Mouse (Mus musculus) CD4-positive, CD25-positive, alpha-beta regulatory T cell, adult 2 months (primary cell): ENCODE results near the gene Adam15.
A peak's percentile ranks its signal among the peaks of the same experiment; 100 is the strongest.

ENCODE experiments used
- DNase-seq: peaks from one replicate; pipeline ENCODE4 v3.0.0-alpha.2; 2012; ENCODE audit warnings: low read depth, low spot score

Adam15 gene

DNA sequence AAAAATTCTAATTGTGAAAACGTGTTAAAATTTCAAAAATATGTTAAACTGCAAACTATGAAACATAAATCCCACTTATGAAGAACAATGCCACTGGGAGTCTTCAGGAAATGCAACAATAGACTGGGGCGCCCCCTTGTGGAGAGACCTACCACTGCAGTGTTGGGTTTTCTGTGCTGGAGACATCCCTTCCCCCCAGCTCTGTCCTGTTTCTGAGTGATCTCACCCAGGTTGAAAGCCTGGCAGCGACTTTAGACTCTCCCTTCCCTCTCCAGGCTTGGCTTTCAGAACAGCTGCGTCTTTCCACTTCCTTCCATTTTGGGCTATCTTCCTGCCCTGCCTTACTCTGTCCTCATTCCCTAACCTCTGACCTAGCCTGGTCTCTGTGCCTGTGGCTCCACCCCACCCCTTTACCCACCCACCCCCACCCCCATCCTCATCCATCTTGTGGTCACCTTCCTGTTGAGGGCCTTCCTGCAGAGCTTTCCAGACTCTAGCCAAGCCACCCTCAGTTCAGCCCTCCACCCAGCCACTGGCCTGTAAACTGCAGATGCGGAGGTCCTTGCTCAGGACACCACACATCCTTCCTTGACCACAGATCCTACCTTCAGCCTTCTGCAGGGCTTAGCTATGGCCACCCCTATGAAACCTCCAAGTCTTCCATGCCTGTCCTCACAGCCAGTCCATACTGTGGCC, 5.2 kb upstream of the Adam15 start:
- peak; percentile 88 for DNase-seq

DNA sequence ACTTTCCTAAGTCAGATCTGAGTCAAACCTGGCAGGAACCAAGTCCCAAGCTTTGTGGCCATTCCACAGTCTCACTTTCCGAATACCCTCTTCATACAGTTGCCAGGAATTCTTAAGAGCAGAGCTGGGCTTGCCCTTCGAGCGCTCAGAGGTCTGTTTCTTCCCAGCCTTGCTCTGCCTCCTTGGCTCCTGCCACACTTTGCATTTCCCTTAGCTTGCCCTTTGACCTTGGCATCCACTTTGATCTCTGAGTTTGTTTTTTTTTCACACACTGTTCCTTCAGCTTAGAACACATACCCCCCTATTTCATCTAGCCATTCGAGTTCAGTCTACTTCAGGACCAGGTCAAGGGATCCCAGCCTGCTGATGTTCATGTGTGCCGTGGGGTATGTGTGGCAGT, 1.5 kb upstream of the Adam15 start:
- DNase-seq, result no peak

DNA sequence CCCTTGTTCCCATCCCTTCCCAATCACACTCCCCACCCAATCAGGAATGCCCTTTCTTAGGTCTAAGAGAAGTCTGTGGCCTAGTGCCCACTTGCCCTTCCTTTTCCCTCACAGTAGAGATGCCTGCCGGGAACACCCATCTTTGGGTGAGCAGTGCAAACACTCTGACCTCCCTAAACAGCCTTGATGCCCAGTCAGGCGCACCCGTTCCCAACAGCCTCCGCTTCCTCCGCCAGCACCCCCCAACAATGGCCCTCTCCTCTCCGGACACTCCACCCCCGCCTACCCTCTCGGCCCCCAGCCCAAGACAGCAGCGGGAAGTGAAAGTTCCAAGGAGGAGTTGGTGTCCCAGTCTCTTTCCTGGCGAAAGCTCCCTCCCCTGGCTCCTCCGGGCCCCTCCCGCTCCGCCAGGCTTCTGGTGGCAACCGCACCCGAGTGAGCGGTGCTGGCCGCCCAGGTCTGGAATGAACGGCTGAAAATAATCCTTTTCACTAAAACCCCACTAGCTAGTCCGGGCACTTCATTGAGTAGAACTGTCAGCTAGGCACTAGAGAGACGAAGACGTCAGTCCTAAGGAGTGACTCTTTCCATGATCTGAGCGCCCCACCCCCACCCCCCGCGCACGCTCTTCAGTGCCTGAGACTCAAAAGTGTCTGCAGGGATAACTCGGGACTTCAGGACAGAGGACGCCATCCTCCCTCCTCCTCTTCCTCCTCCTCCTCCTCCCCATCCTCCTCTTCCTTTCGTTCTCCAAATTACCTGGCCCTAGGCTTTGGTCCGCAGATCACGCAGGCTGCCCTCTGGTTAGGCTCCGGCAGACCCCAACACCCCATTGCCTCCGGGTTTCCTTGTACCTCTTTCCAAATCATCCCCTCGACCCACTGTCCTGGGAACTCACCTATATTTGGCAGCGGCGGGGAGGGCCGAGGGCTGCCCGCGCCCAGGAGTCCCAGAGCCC, 606 bp downstream of the Adam15 start:
- peak; percentile 71 for DNase-seq

DNA sequence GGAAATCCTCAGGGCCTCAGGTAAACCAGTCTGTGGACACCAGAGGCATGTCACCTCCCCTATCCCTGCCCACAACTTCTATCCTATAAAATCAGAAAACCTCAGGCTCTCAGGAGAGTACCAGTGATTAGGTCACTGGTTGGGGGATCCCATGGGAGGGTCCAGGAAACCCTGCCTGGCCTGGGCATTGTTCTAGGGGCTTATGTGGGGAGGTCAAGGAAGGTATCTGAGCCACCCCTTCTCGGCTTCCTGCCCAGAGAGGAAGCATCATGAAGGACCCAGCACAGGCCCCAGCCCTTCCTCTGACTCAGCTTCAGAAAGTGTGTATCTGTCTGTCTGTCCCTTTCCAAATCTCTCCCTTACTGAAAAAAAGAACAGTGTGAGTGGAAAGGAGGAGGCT, 1.9 kb downstream of the Adam15 start:
- no peak for DNase-seq

DNA sequence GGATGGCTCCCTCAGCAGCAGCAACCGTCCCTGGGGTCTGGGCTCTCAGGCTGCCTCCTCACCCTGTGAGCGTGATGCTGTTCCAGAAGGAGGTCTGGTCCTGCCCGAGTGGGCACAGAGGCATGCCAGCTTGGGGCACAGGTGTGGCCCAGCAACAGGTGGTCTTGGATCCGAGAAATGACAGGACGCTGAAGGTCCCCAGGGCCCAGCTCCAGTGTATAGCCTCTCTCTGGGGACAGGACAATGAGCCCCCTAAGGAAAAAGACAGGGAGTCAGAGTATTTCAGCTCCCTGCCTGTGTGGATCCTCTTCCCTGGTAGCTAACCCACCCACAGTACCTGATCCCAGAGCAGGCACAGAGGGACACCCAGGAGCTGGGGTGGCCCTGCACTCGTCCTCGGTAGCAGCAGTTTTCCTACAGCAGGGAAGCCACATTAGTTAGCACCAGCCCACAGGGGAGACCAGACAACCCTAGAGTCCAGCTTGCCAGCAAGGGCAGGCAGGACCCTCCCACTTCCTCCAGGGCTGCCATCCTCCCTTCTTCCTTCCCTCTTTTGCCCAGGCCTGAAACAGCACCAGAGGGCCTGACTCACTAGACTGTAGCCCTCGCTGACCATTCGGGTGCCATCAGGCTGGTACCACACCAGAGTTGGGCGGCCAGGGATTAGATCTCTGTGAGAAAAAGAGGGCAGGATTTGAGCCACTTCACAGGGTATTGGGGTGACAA, 2.8 kb downstream of the Adam15 start:
- no peak for DNase-seq

DNA sequence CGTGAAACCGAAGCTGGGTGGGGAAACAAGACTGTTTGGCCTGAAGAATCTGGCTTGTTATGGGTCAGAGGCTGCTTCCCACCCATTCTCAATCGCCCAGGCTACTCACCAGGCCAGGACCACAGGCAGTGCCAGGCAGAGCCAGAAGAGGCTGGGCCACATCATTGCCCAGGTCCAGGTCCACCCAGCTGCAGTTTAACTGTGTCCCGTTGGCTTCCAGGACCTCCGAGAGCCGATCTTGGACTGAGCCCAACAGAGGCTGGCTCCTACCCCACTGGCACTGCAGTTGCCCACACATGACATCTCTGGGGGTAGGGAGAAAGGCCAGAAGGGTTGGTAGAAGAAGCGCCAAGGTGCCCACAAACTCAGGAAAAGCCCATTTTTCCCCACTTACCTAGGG, 6.5 kb downstream of the Adam15 start:
- no peak for DNase-seq

DNA sequence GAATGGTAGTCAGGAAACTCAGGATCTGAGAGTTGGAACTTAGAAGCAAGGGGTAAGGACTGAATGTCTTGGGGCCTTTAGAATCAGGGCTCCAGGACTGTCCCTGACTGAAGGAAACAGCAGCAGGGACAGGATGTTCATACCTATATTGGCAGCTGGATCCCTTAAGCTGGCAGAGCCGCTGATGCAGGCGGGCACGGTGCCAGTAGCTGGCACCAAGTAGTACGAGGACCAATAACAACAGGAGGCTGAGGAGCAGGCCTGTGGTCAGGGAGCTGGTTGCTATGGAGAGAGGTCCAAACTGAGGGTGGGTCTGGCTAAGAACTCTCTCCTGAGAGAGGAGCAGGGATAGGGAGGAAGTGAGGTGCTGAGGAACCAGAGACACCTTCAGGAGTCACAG, 8.0 kb downstream of the Adam15 start:
- no peak for DNase-seq

DNA sequence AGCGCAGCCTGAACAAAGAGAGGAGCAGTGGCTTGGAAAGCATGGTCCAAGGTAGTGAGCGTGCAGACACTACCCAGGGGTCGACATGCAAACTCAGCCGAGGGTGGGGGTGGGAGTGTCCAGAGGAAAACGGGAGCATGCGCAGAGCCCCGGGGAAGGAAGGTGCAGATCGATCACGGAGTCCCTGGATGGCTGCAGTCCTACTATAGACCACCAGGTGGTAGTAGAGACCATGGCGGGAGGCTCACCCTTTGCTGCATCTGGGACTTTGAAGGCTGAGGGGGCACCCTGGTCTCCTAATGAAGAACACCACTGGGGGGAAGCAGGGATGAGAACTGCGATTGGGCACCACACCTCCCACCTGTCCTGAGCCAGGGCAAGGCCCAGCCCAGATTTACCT, 9.3 kb downstream of the Adam15 start:
- DNase-seq, result peak; percentile 89

DNA sequence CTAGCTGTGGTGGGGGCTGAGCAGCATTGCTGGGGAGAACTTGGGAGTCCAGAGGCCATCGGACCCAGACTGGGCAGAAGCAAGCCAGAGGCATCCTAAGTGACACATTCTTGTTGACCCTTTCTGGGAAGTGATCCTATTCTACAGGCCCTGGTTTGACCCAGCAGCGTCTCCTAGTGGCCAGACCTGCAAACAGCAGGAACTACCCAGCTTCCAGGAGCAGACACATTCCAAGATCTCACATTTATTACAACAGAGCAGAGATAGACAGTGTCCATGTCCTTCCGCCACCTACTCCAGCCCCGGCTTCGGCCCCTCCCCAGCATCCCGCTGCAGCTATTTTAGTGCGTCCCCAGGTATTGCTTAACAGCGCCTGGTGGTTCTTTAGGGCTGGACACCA, 10.4 kb downstream of the Adam15 start:
- DNase-seq, result peak; percentile 77

DNA sequence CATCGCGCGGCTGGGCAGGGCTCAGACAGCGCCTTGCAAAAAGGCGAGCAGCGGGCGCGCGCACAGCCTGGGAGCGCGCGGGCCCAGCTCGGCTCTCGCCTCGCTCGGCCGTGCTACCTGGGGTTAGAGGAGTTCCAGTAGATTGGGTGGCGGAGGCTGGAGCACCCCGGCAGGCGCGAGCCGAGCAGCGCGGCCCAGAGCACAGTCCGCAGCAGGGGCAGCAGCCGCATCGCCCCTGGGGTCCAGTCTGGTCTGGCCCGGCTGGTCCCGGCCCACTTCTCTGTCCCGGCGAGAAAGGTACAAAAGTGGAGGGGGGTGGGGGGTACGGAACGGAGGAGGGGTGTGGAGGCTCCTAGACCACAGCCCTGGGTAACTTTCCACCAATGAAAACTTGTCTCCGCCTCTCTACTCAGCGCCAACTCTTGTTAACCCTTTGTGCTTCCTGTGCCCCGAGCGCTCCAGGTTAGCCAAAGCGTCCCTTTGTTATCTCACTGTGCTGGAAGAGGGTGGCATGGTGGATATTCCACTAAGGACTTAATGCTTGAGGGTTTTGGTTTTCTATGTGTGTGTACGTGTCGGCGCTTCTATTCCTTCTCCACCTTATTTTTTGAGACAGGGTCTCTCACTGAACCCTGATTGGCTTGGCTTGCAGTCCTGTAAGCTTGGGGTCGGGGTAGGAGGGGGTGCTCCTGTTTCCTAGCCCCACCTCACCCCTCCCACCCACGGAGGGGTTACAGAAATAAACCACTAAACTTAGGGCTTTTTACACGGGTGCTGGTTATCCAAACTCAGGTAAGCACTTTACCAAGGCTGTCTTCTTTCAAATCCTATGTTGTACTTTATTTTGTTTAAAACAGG, 11.8 kb downstream of the Adam15 start, which contains the start of gene Efna4:
Efna4 (minus strand) TSS at position 308 of the 858 bp plus-strand sequence.
- DNase-seq, result peak; percentile 68

DNA sequence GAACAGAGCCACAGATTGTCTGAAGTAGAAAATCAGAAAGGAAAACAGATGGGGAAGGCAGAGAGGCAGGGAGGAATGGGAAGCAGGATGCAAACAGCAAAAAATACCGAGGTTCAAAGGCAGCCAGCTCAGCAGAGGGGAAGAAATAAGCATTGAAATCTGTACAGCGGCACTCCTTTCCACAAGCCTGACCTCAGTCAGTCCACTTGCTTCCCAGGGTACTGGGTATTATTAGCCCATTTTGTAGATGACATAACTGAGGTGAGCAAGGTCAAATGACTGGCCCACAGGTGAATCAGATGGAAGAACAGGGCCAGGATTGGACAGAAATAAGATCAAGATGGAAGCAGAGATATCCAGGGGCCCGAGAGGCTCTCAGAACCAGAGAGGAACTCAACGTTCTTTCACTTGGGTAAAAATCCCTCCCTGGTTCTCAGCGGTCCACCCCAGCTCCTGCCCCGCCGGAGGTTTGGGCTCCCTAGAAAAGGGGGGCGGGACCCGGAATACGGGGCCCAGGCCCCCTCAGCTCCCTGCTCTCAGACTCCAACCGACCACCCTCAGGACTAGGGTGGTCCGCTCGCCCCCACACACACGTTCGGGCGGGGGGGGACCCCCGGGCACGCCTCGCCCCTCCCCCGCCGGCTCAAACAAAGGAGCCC, 12.6 kb downstream of the Adam15 start:
- DNase-seq, result peak; percentile 21

DNA sequence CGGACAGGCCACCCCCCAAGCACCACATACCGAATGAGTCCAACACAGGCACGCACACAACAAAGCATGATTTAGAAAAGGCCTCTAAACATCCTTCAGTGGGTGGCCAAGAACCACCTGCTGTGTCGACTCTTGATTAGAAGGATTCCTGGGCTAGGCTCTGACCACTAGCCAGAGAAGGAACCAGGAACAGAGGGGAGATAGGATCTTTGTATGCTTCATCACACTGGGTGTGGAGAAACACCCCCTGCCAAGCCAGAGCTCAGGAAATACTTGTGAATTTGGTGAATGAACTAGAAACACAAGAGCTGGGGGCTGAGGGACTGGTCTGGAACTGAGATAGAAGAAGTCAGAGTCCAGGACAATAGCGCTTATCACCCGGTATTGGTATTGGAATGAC, 13.3 kb downstream of the Adam15 start:
- no peak for DNase-seq

DNA sequence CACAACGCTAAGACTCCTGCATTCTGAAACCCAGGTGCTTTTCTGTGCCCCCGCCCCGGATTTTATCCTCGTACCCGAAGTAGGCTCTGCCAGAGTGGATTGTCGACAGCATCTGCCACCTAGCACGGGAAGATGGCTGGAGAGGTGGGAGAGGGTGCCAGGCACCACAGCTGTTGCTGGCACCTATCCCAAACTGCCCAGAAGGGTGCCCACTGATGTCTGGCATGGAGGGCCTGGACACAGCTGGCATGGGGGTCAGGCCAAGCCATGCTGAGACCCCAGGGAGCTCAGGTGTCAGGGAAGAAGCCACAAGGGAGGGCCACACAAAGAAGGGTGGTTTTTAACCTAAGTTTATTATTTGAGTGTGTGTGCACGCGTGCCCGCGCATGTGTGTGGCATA, 16.7 kb downstream of the Adam15 start:
- no peak for DNase-seq

DNA sequence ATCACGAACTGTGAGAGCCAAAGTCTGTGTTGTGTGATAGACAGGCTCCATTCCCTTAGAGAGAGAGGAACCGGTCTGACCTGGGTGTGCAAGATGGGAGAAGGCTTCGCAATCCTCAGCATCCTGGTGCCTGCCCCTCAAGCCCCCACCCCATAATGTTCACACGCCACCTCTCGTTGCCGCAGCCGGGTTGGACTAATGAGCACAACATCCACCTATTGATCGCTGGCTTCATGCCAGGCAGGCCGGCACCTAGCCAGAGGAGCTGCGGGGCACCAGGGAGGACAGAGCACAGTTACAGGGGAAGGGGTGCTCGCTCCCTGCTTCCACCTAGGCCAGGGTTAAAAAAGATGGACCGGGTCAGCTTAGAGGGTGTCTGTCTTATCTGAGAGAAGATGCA, 17.3 kb downstream of the Adam15 start:
- DNase-seq, result no peak

DNA sequence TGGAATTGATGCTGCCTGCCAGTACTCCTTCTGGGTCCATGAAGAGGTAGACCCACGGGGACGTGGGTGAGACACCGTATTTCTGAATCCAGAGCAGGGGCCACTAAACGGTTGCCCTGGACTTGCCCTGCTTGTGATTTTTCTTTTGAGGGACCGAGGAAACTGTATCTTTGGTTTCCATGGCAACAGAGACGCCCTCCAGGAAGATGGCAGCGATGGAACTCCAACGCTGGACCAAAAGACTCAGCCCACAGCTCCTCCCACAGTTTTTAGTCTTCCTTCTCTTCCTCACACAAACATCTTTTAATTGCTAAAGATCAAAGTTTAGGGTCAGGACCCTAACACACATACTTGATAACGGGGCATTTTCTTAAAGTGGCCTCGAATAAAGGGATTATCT, 17.8 kb downstream of the Adam15 start:
- no peak for DNase-seq

DNA sequence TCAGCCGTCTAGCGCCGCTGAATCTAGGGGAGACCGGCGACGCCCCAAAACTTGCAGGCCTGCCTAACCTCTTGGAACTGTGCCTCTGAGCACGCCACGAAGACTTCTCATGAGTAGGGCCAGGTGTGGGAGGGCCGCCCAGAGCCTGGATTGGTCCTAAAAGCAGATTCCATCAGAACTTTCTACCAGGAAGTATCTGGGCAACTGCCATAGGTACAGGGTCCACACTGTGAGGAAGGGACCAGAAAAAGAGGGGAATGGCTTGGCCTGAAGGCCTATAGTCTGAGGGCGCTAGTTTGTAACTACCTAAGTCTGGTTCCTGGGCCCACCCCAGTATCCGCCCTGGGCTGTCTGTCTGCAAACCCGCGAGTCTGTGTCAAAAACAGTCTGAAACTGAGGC, 18.2 kb downstream of the Adam15 start:
- no peak for DNase-seq

DNA sequence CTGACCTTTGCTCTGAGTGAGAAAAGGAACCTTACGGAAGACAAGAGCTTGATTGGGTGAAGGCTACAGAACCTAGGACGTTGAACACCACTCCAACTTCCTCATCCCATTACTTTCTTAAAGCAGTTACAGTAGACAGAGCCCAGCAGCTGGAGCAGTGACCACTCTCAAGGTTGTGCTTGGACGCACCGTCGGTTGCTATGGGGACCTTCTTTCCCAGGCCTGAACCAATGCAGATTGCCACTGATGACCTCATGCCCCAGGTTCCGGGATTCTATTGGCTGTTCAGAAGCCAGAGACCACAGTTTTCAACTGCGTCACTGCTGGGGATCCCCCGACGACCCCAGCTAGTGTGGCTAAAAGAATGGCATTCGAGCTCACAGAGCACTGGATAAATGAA, 18.8 kb downstream of the Adam15 start:
- DNase-seq, result no peak

DNA sequence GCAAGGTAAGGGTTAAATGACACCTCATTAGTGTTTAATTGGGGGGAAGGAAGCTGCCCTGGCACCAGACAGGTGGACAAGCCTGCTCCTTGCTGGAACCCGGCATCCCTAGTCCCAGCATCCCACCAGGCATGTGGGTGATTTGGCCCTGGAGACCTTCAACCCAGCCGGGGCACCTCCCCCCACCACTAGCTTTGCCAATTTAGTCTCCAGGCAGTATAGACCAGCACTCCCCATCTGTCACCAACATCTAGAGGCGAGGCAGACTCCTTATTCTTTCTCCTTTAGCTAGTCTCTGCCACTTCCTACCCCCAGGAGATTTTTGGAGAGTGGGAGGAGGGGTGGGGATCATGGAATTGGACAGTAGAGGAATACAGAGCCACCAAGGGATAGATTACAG, 19.4 kb downstream of the Adam15 start:
- no peak for DNase-seq

DNA sequence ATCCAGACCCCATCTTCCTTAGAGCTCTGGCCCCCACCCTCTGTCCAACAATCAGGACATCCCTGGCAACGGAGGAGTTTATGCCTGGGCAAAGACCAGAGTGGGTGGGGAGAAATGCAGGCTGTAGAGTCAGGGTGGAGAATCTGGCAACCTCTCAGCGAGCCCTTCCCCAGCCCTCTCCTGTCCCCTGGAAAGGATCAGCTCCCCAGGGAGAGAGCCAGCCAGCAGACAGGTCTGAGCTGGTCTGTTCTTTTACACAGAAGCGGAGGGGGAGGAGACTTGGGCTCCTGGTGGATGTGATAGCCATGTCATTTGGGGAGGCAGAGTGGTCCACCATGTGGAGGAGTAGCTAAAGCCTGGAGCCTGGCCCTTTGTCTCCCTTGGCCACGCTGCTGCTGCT, 21.2 kb downstream of the Adam15 start:
- DNase-seq, result no peak

DNA sequence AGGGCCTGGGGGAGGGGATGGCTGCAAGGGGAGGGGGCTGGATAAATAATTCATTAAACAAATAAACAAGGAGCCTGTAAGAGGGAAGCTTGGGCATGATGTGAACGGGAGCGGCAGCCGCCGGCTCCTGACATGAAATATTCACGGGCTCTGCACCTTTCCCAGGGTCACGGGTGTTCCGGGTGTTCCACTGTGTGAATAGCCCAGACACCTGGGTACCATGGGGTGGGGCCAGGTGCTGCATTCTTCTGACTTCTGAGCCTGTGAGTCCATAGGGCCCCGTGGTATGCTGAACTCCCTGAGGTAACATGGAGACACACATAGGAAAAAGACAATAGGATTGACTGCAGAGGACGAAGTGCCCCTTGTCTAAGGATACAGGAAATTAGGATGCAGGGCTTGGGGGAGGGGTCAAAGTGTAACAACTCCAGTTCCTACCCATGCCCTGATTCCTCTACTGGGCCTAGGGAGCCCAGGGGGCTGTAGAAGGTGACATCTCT, 22.4 kb downstream of the Adam15 start:
- DNase-seq, result no peak

DNA sequence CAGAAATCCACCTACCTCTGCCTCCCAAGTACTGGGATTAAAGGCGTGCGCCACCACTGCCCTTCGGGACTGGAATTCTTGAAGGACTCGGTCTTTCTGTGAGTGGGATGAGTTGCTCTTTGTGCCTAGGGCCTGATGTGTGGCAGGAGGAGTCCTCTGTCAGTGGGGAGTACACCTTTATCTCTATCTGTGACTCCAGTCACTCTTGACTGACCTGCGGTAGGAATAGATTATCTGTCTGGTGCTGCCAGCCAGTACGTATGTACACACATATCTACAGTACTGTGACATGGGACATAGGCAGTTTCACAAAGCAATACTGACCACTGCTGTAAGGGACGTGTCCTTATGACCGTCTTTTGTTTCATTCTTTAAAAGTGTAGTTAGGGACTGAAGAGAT, 23.9 kb downstream of the Adam15 start:
- no peak for DNase-seq
